ENCODE assay signal across 8 mouse cellular contexts in the genomic region with DNA sequence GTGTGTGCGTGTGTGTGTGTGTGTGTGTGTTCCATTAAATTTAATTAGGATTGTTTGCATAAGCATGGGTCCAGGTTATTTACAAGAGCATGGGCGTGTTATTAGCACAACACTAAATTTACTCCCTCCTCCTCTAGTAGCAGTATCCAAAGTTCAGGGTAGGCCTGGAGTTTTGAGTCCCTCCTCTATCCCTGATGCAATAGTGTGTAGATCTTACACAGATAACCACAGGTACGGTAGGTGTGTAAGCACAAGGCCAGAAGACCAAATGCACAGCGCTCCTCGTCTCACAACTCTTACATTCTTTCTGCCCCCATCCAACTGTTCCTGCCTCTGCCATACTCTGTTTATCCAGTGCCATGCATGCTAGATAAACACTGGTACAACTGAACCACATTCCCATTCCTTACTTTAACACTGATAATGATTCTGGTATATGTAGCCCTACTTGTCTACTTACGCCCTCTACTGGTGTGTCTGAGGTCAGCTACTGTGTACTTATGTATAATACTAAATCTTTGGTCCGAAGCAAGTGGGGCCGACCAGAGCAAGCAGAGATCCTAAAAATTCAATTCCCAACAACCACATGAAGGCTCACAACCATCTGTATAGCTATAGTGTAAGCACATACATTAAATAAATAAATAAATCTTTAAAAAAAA. TPM values are rescaled to one million over a fixed set of nuclear protein-coding genes. Genes with fewer than 3 reads are reported as not detected.
DNase-seq lines count a peak whose midpoint lies in the region; ATAC-seq and TF ChIP-seq lines count a peak whose summit lies in the region.

No protein-coding gene starts in this region.

- H3K4me3 ChIP-seq in forebrain, embryonic 10.5 days = peak overlapping the region; percentile 89
- H3K4me3 ChIP-seq in forebrain, embryonic 16.5 days (replicated peaks; ENCODE audit: low read length) = no peak overlapping the region
- H3K4me3 ChIP-seq in intestine, postnatal 0 days (ENCODE audit: low read depth, low read length) = no peak overlapping the region
- H3K4me3 ChIP-seq in neural tube, embryonic 15.5 days (replicated peaks) = no peak overlapping the region

- DNase-seq in forebrain, embryonic 10.5 days (ENCODE audit: extremely low spot score, low spot score) = no peak
- DNase-seq in right cerebral cortex, postnatal 14 days = peak; percentile 11
- no peak for DNase-seq in right cerebral cortex, adult 18-20 months
- DNase-seq in adrenal gland, adult 18-20 months (ENCODE audit: low spot score in 2 of 2) = no peak
- DNase-seq in left cerebral cortex, adult 9 months (ENCODE audit: low spot score in 2 of 2) = no peak

- H3K9me3 ChIP-seq in forebrain, embryonic 10.5 days = no peaks in the 10 kb centered on the region
- no peaks in the 10 kb centered on the region for H3K9me3 ChIP-seq in forebrain, embryonic 16.5 days (ENCODE audit: control insufficient read depth, low read length)
- H3K9me3 ChIP-seq in intestine, postnatal 0 days (ENCODE audit: control insufficient read depth) = no peaks in the 10 kb centered on the region
- no peaks in the 10 kb centered on the region for H3K9me3 ChIP-seq in neural tube, embryonic 15.5 days (replicated peaks)

- no peak overlapping the region for H3K27ac ChIP-seq in forebrain, embryonic 10.5 days
- no peak overlapping the region for H3K27ac ChIP-seq in forebrain, embryonic 16.5 days (ENCODE audit: low read length)
- H3K27ac ChIP-seq in intestine, postnatal 0 days (ENCODE audit: low read depth, low read length) = no peak overlapping the region
- H3K27ac ChIP-seq in neural tube, embryonic 15.5 days (replicated peaks) = no peak overlapping the region

- no peak overlapping the region for H3K9ac ChIP-seq in forebrain, embryonic 16.5 days (replicated peaks; ENCODE audit: low read depth, low read length)
- H3K9ac ChIP-seq in intestine, postnatal 0 days (ENCODE audit: low read depth, low read length) = no peak overlapping the region
- H3K9ac ChIP-seq in neural tube, embryonic 15.5 days (replicated peaks) = no peak overlapping the region

- peaks cover 10% of the 10 kb centered on the region for H3K27me3 ChIP-seq in forebrain, embryonic 10.5 days (ENCODE audit: poor library complexity, severe bottlenecking)
- no peaks in the 10 kb centered on the region for H3K27me3 ChIP-seq in forebrain, embryonic 16.5 days (replicated peaks; ENCODE audit: control insufficient read depth, insufficient read depth, low read length)
- no peaks in the 10 kb centered on the region for H3K27me3 ChIP-seq in intestine, postnatal 0 days (replicated peaks; ENCODE audit: control insufficient read depth, insufficient read depth, low read length)
- H3K27me3 ChIP-seq in neural tube, embryonic 15.5 days (replicated peaks) = no peaks in the 10 kb centered on the region

- peaks cover 24% of the 10 kb centered on the region for H3K4me1 ChIP-seq in forebrain, embryonic 10.5 days
- peaks cover 17% of the 10 kb centered on the region for H3K4me1 ChIP-seq in forebrain, embryonic 16.5 days (replicated peaks; ENCODE audit: control insufficient read depth, insufficient read depth, low read length)
- peaks cover 11% of the 10 kb centered on the region for H3K4me1 ChIP-seq in intestine, postnatal 0 days (replicated peaks; ENCODE audit: control insufficient read depth, insufficient read depth, low read length)
- H3K4me1 ChIP-seq in neural tube, embryonic 15.5 days = peaks cover 22% of the 10 kb centered on the region

- H3K4me2 ChIP-seq in forebrain, embryonic 16.5 days (ENCODE audit: low read length) = no peak overlapping the region
- H3K4me2 ChIP-seq in intestine, postnatal 0 days (replicated peaks; ENCODE audit: low read depth) = no peak overlapping the region; the same call in 1 of the 2 replicates
- H3K4me2 ChIP-seq in neural tube, embryonic 15.5 days = peak overlapping the region; percentile 87

- ATAC-seq in forebrain, embryonic 16.5 days = no peak
- no peak for ATAC-seq in intestine, postnatal 0 days
- no peak for ATAC-seq in neural tube, embryonic 15.5 days (ENCODE audit: low FRiP score)

- H3K36me3 ChIP-seq in forebrain, embryonic 10.5 days (replicated peaks) = peaks cover 49% of the 10 kb centered on the region
- H3K36me3 ChIP-seq in forebrain, embryonic 16.5 days (ENCODE audit: control insufficient read depth, insufficient read depth) = peaks cover 16% of the 10 kb centered on the region
- H3K36me3 ChIP-seq in intestine, postnatal 0 days (ENCODE audit: control insufficient read depth, insufficient read depth) = peaks cover 6% of the 10 kb centered on the region; the same call in 1 of the 2 replicates
- H3K36me3 ChIP-seq in neural tube, embryonic 15.5 days = peaks cover 19% of the 10 kb centered on the region

- WGBS in forebrain, embryonic 10.5 days = 89% methylated on average over 8 of the region's 8 CpGs
- WGBS in forebrain, embryonic 16.5 days = 86% methylated on average over 8 of the region's 8 CpGs
- 78% methylated on average over 8 of the region's 8 CpGs for WGBS in intestine, postnatal 0 days
- WGBS in neural tube, embryonic 15.5 days = 87% methylated on average over 8 of the region's 8 CpGs

- peak; percentile 49 for TF ChIP-seq CTCF in intestine, postnatal 0 days (IDR thresholded peaks at IDR 0.05; ENCODE audit: low read depth)

RNA-seq across cellular contexts. Expression of a gene that starts 1.2 kb away (rescaled TPM):
- polyA plus RNA-seq in forebrain, embryonic 10.5 days (2016; fragmentation: Nextera tagmentation; extraction: Ambion mirVana) = 0.69 and 0.95 TPM in 2 replicates
- polyA plus RNA-seq in forebrain, embryonic 16.5 days (2015; fragmentation: Nextera tagmentation; extraction: Ambion mirVana) = 7.0 and 9.8 TPM in 2 replicates
- 1.6 TPM in 2 replicates for polyA plus RNA-seq in intestine, postnatal 0 days (2015; fragmentation: Nextera tagmentation; extraction: Ambion mirVana)
- polyA plus RNA-seq in neural tube, embryonic 15.5 days (2015; fragmentation: Nextera tagmentation; extraction: Ambion mirVana) = 11.0 and 12.0 TPM in 2 replicates
- total RNA-seq in adrenal gland, adult 18-20 months (2021) = 10 to 100 TPM; 14.4 to 15.5 TPM

RNA-seq across cellular contexts. Expression of a gene that starts 2.3 kb away (rescaled TPM):
- polyA plus RNA-seq in forebrain, embryonic 10.5 days (2016; fragmentation: Nextera tagmentation; extraction: Ambion mirVana) = 109 and 112 TPM in 2 replicates
- polyA plus RNA-seq in forebrain, embryonic 16.5 days (2015; fragmentation: Nextera tagmentation; extraction: Ambion mirVana) = 111 and 130 TPM in 2 replicates
- 44.9 and 45.6 TPM in 2 replicates for polyA plus RNA-seq in intestine, postnatal 0 days (2015; fragmentation: Nextera tagmentation; extraction: Ambion mirVana)
- 98.7 and 104 TPM in 2 replicates for polyA plus RNA-seq in neural tube, embryonic 15.5 days (2015; fragmentation: Nextera tagmentation; extraction: Ambion mirVana)
- 100 to 1,000 TPM; 116 to 137 TPM for total RNA-seq in adrenal gland, adult 18-20 months (2021)
